Mouse (Mus musculus): ENCODE results near the gene Mrpl14. TPM values are rescaled to one million over a fixed set of nuclear protein-coding genes. Genes with fewer than 3 reads are reported as not detected.

Mrpl14 gene
- total and polyA plus RNA-seq, 2 experiments from 2014 or later = 98.0 to 152 TPM

- Histone ChIP-seq H3K27me3 (ENCODE audit: control insufficient read depth, insufficient read depth, low read length) (no peaks in the 10 kb centered on the region), H3K4me3 (ENCODE audit: low read depth, low read length) (no peak overlapping the region), H3K9ac (replicated peaks; ENCODE audit: low read depth, low read length) (no peak overlapping the region), H3K9me3 (replicated peaks; ENCODE audit: control insufficient read depth, low read length) (no peaks in the 10 kb centered on the region), H3K36me3 (replicated peaks; ENCODE audit: control insufficient read depth, insufficient read depth, low read length) (no peaks in the 10 kb centered on the region), H3K4me2 (ENCODE audit: low read depth, low read length) (no peak overlapping the region), H3K27ac (ENCODE audit: low read depth) (no peak overlapping the region), H3K4me1 (ENCODE audit: control insufficient read depth, insufficient read depth) (no peaks in the 10 kb centered on the region)
- ATAC-seq (ENCODE audit: insufficient read depth, low read depth) (no peak), DNase-seq (ENCODE audit: low spot score) (no peak)
- 56% methylated on average over 7 of the region's 7 CpGs for whole genome bisulfite sequencing
- TF ChIP-seq EP300 (IDR thresholded peaks at IDR 0.05; ENCODE audit: low read depth) (no peak), CTCF (IDR thresholded peaks at IDR 0.05; ENCODE audit: low read depth) (no peak)
These were observed 32.9 kb upstream of the Mrpl14 start for GRCm38 (mm10) chr17:45653233-45653632.

GRCm38 (mm10) chr17:45655820-45656219, 30.3 kb upstream of the Mrpl14 start:
- Histone ChIP-seq H3K27me3 (ENCODE audit: control insufficient read depth, insufficient read depth, low read length) (no peaks in the 10 kb centered on the region), H3K4me1 (ENCODE audit: control insufficient read depth, insufficient read depth) (no peaks in the 10 kb centered on the region), H3K9me3 (replicated peaks; ENCODE audit: control insufficient read depth, low read length) (no peaks in the 10 kb centered on the region), H3K36me3 (replicated peaks; ENCODE audit: control insufficient read depth, insufficient read depth, low read length) (peaks cover 2% of the 10 kb centered on the region), H3K27ac (ENCODE audit: low read depth) (no peak overlapping the region), H3K4me3 (ENCODE audit: low read depth, low read length) (no peak overlapping the region), H3K4me2 (ENCODE audit: low read depth, low read length) (no peak overlapping the region), H3K9ac (replicated peaks; ENCODE audit: low read depth, low read length) (no peak overlapping the region)
- DNase-seq (ENCODE audit: low spot score) (no peak), ATAC-seq (ENCODE audit: insufficient read depth, low read depth) (peak; percentile 46; the same call in 1 of the 2 replicates)
- TF ChIP-seq EP300 (IDR thresholded peaks at IDR 0.05; ENCODE audit: low read depth) (no peak), CTCF (IDR thresholded peaks at IDR 0.05; ENCODE audit: low read depth) (peak; percentile 30)
- 15% methylated on average over 6 of the region's 6 CpGs for WGBS

- Histone ChIP-seq H3K9ac (replicated peaks; ENCODE audit: low read depth, low read length) (no peak within 1 kb of the TSS), H3K27me3 (ENCODE audit: control insufficient read depth, insufficient read depth, low read length) (no peaks in the 10 kb centered on the region), H3K36me3 (replicated peaks; ENCODE audit: control insufficient read depth, insufficient read depth, low read length) (peaks cover 22% of the 10 kb centered on the region), H3K4me3 (ENCODE audit: low read depth, low read length) (no peak within 1 kb of the TSS), H3K9me3 (replicated peaks; ENCODE audit: control insufficient read depth, low read length) (no peaks in the 10 kb centered on the region), H3K4me2 (ENCODE audit: low read depth, low read length) (no peak within 1 kb of the TSS), H3K27ac (ENCODE audit: low read depth) (no peak within 1 kb of the TSS), H3K4me1 (ENCODE audit: control insufficient read depth, insufficient read depth) (no peaks in the 10 kb centered on the region)
- TF ChIP-seq EP300 (IDR thresholded peaks at IDR 0.05; ENCODE audit: low read depth) = no peak
- TF ChIP-seq CTCF (IDR thresholded peaks at IDR 0.05; ENCODE audit: low read depth) = no peak
- DNase-seq (ENCODE audit: low spot score) (no peak), ATAC-seq (ENCODE audit: insufficient read depth, low read depth) (no peak)
- 70% methylated on average over 4 of the region's 4 CpGs for WGBS
These were observed 26.9 kb upstream of the Mrpl14 start, which contains the start of gene Capn11 for GRCm38 (mm10) chr17:45659225-45659624. Capn11 (minus strand) TSS chr17:45659325.

GRCm38 (mm10) chr17:45663106-45663919, 22.8 kb upstream of the Mrpl14 start:
- Histone ChIP-seq H3K36me3 (replicated peaks; ENCODE audit: control insufficient read depth, insufficient read depth, low read length) (peaks cover 51% of the 10 kb centered on the region), H3K4me1 (ENCODE audit: control insufficient read depth, insufficient read depth) (no peaks in the 10 kb centered on the region), H3K4me2 (ENCODE audit: low read depth, low read length) (peak overlapping the region; percentile 26; the same call in 1 of the 2 replicates), H3K9me3 (replicated peaks; ENCODE audit: control insufficient read depth, low read length) (no peaks in the 10 kb centered on the region), H3K27ac (ENCODE audit: low read depth) (no peak overlapping the region), H3K27me3 (ENCODE audit: control insufficient read depth, insufficient read depth, low read length) (no peaks in the 10 kb centered on the region), H3K4me3 (ENCODE audit: low read depth, low read length) (no peak overlapping the region), H3K9ac (replicated peaks; ENCODE audit: low read depth, low read length) (no peak overlapping the region)
- peak; percentile 29 for DNase-seq (ENCODE audit: low spot score)
- 24% methylated on average over 27 of the region's 27 CpGs for WGBS
- peak; percentile 66 for ATAC-seq (ENCODE audit: insufficient read depth, low read depth)
- TF ChIP-seq EP300 (IDR thresholded peaks at IDR 0.05; ENCODE audit: low read depth) (no peak), CTCF (IDR thresholded peaks at IDR 0.05; ENCODE audit: low read depth) (peak; percentile 87)

- ATAC-seq (ENCODE audit: insufficient read depth, low read depth) = no peak
- Histone ChIP-seq H3K9ac (replicated peaks; ENCODE audit: low read depth, low read length) (no peak overlapping the region), H3K4me1 (ENCODE audit: control insufficient read depth, insufficient read depth) (no peaks in the 10 kb centered on the region), H3K27me3 (ENCODE audit: control insufficient read depth, insufficient read depth, low read length) (no peaks in the 10 kb centered on the region), H3K36me3 (replicated peaks; ENCODE audit: control insufficient read depth, insufficient read depth, low read length) (peaks cover 59% of the 10 kb centered on the region), H3K9me3 (replicated peaks; ENCODE audit: control insufficient read depth, low read length) (no peaks in the 10 kb centered on the region), H3K4me3 (ENCODE audit: low read depth, low read length) (no peak overlapping the region), H3K27ac (ENCODE audit: low read depth) (no peak overlapping the region), H3K4me2 (ENCODE audit: low read depth, low read length) (no peak overlapping the region)
- no peak for DNase-seq (ENCODE audit: low spot score)
- TF ChIP-seq CTCF (IDR thresholded peaks at IDR 0.05; ENCODE audit: low read depth) (no peak), EP300 (IDR thresholded peaks at IDR 0.05; ENCODE audit: low read depth) (no peak)
- 77% methylated on average over 13 of the region's 13 CpGs for WGBS
These were observed 21.5 kb upstream of the Mrpl14 start for GRCm38 (mm10) chr17:45664608-45665007.
